Mouse (Mus musculus): ENCODE measurements around the gene Asic2. TPM values are rescaled to one million over a fixed set of nuclear protein-coding genes. Genes with fewer than 3 reads are reported as not detected.

Gene Asic2
- polyA plus RNA-seq, 1 experiment: not detected

- Histone ChIP-seq H3K27ac (ENCODE audit: insufficient read depth, low read length) (no peak overlapping the region), H3K4me1 (ENCODE audit: control insufficient read depth, insufficient read depth, low read length) (no peaks in the 10 kb centered on the region), H3K4me3 (ENCODE audit: insufficient read depth, low read length) (no peak overlapping the region)
- TF ChIP-seq CTCF (IDR thresholded peaks at IDR 0.05; ENCODE audit: borderline replicate concordance, insufficient read depth, low read length) (no peak), POLR2A (IDR thresholded peaks at IDR 0.05; ENCODE audit: low read depth, low read length) (no peak)
Observed at GRCm38 (mm10) chr11:81706996-81707395, 261.3 kb downstream of the Asic2 start.

GRCm38 (mm10) chr11:81698008-81698407, 270.2 kb downstream of the Asic2 start:
- TF ChIP-seq CTCF (IDR thresholded peaks at IDR 0.05; ENCODE audit: borderline replicate concordance, insufficient read depth, low read length): 0 out of 2 replicates have a peak, but pooled peaks have one; percentile 6
- TF ChIP-seq POLR2A (IDR thresholded peaks at IDR 0.05; ENCODE audit: low read depth, low read length): no peak

GRCm38 (mm10) chr11:81695501-81695900, 272.8 kb downstream of the Asic2 start:
- no peak overlapping the region for H3K27ac ChIP-seq (ENCODE audit: insufficient read depth, low read length)
- no peak overlapping the region for H3K4me3 ChIP-seq (ENCODE audit: insufficient read depth, low read length)
- TF ChIP-seq POLR2A (IDR thresholded peaks at IDR 0.05; ENCODE audit: low read depth, low read length) (no peak), CTCF (IDR thresholded peaks at IDR 0.05; ENCODE audit: borderline replicate concordance, insufficient read depth, low read length) (no peak)
- H3K4me1 ChIP-seq (ENCODE audit: control insufficient read depth, insufficient read depth, low read length): no peaks in the 10 kb centered on the region; the same call in 1 of the 2 replicates

More at GRCm38 (mm10) chr11:81698008-81698407, 270.2 kb downstream of the Asic2 start:
- Histone ChIP-seq H3K4me3 (ENCODE audit: insufficient read depth, low read length) (no peak overlapping the region), H3K4me1 (ENCODE audit: control insufficient read depth, insufficient read depth, low read length) (no peaks in the 10 kb centered on the region; the same call in 1 of the 2 replicates), H3K27ac (ENCODE audit: insufficient read depth, low read length) (no peak overlapping the region)

- TF ChIP-seq POLR2A (IDR thresholded peaks at IDR 0.05; ENCODE audit: low read depth, low read length) (no peak), CTCF (IDR thresholded peaks at IDR 0.05; ENCODE audit: borderline replicate concordance, insufficient read depth, low read length) (no peak)
- Histone ChIP-seq H3K27ac (ENCODE audit: insufficient read depth, low read length) (no peak overlapping the region), H3K4me3 (ENCODE audit: insufficient read depth, low read length) (no peak overlapping the region), H3K4me1 (ENCODE audit: control insufficient read depth, insufficient read depth, low read length) (no peaks in the 10 kb centered on the region)
Observed at GRCm38 (mm10) chr11:81680511-81680910, 287.7 kb downstream of the Asic2 start.

- H3K4me1 ChIP-seq (ENCODE audit: control insufficient read depth, insufficient read depth, low read length): no peaks in the 10 kb centered on the region
- H3K4me3 ChIP-seq (ENCODE audit: insufficient read depth, low read length): no peak overlapping the region
- TF ChIP-seq CTCF (IDR thresholded peaks at IDR 0.05; ENCODE audit: borderline replicate concordance, insufficient read depth, low read length): no peak
- no peak for TF ChIP-seq POLR2A (IDR thresholded peaks at IDR 0.05; ENCODE audit: low read depth, low read length)
- H3K27ac ChIP-seq (ENCODE audit: insufficient read depth, low read length): no peak overlapping the region
Observed at GRCm38 (mm10) chr11:81671724-81672123, 296.5 kb downstream of the Asic2 start.

- Histone ChIP-seq H3K4me3 (ENCODE audit: insufficient read depth, low read length) (no peak overlapping the region), H3K4me1 (ENCODE audit: control insufficient read depth, insufficient read depth, low read length) (no peaks in the 10 kb centered on the region), H3K27ac (ENCODE audit: insufficient read depth, low read length) (no peak overlapping the region)
- TF ChIP-seq POLR2A (IDR thresholded peaks at IDR 0.05; ENCODE audit: low read depth, low read length): no peak
- TF ChIP-seq CTCF (IDR thresholded peaks at IDR 0.05; ENCODE audit: borderline replicate concordance, insufficient read depth, low read length): no peak
Observed at GRCm38 (mm10) chr11:81670436-81670835, 297.8 kb downstream of the Asic2 start.

GRCm38 (mm10) chr11:81658850-81659249, 309.4 kb downstream of the Asic2 start:
- Histone ChIP-seq H3K4me1 (ENCODE audit: control insufficient read depth, insufficient read depth, low read length) (no peaks in the 10 kb centered on the region), H3K4me3 (ENCODE audit: insufficient read depth, low read length) (no peak overlapping the region), H3K27ac (ENCODE audit: insufficient read depth, low read length) (no peak overlapping the region)
- TF ChIP-seq POLR2A (IDR thresholded peaks at IDR 0.05; ENCODE audit: low read depth, low read length) (no peak), CTCF (IDR thresholded peaks at IDR 0.05; ENCODE audit: borderline replicate concordance, insufficient read depth, low read length) (no peak)

- Histone ChIP-seq H3K27ac (ENCODE audit: insufficient read depth, low read length) (no peak overlapping the region), H3K4me1 (ENCODE audit: control insufficient read depth, insufficient read depth, low read length) (no peaks in the 10 kb centered on the region), H3K4me3 (ENCODE audit: insufficient read depth, low read length) (no peak overlapping the region)
- TF ChIP-seq CTCF (IDR thresholded peaks at IDR 0.05; ENCODE audit: borderline replicate concordance, insufficient read depth, low read length): no peak
- TF ChIP-seq POLR2A (IDR thresholded peaks at IDR 0.05; ENCODE audit: low read depth, low read length): no peak
Observed at GRCm38 (mm10) chr11:81657121-81657520, 311.1 kb downstream of the Asic2 start.

- TF ChIP-seq POLR2A (IDR thresholded peaks at IDR 0.05; ENCODE audit: low read depth, low read length): no peak
- TF ChIP-seq CTCF (IDR thresholded peaks at IDR 0.05; ENCODE audit: borderline replicate concordance, insufficient read depth, low read length): no peak
- no peak overlapping the region for H3K27ac ChIP-seq (ENCODE audit: insufficient read depth, low read length)
- no peak overlapping the region for H3K4me3 ChIP-seq (ENCODE audit: insufficient read depth, low read length)
- H3K4me1 ChIP-seq (ENCODE audit: control insufficient read depth, insufficient read depth, low read length): no peaks in the 10 kb centered on the region
Observed at GRCm38 (mm10) chr11:81647828-81648227, 320.4 kb downstream of the Asic2 start.

- Histone ChIP-seq H3K4me1 (ENCODE audit: control insufficient read depth, insufficient read depth, low read length) (no peaks in the 10 kb centered on the region), H3K27ac (ENCODE audit: insufficient read depth, low read length) (no peak overlapping the region), H3K4me3 (ENCODE audit: insufficient read depth, low read length) (no peak overlapping the region)
- no peak for TF ChIP-seq CTCF (IDR thresholded peaks at IDR 0.05; ENCODE audit: borderline replicate concordance, insufficient read depth, low read length)
- no peak for TF ChIP-seq POLR2A (IDR thresholded peaks at IDR 0.05; ENCODE audit: low read depth, low read length)
Observed at GRCm38 (mm10) chr11:81645549-81645948, 322.7 kb downstream of the Asic2 start.

- Histone ChIP-seq H3K4me3 (ENCODE audit: insufficient read depth, low read length) (no peak overlapping the region), H3K27ac (ENCODE audit: insufficient read depth, low read length) (no peak overlapping the region), H3K4me1 (ENCODE audit: control insufficient read depth, insufficient read depth, low read length) (no peaks in the 10 kb centered on the region)
- no peak for TF ChIP-seq CTCF (IDR thresholded peaks at IDR 0.05; ENCODE audit: borderline replicate concordance, insufficient read depth, low read length)
- TF ChIP-seq POLR2A (IDR thresholded peaks at IDR 0.05; ENCODE audit: low read depth, low read length): no peak
Observed at GRCm38 (mm10) chr11:81636356-81636755, 331.9 kb downstream of the Asic2 start.

Measured in embryonic fibroblast, embryonic 13.5 days (primary cell).